Mouse (Mus musculus): ENCODE results near the gene Kmt5b.
A peak's percentile ranks its signal among the peaks of the same experiment; 100 is the strongest.

Kmt5b gene

GRCm38 (mm10) chr19:3768697-3769383, 1.6 kb downstream of the Kmt5b start:
- DNase-seq (ENCODE audit: low read depth, low spot score), result peak; percentile 94

- DNase-seq (ENCODE audit: low read depth, low spot score), result no peak
These were observed 2.3 kb downstream of the Kmt5b start for GRCm38 (mm10) chr19:3769533-3769932.

GRCm38 (mm10) chr19:3774159-3774558, 6.9 kb downstream of the Kmt5b start:
- peak; percentile 46 for DNase-seq (ENCODE audit: low read depth, low spot score)

- no peak for DNase-seq (ENCODE audit: low read depth, low spot score)
These were observed 11.5 kb downstream of the Kmt5b start for GRCm38 (mm10) chr19:3778713-3779112.

- DNase-seq (ENCODE audit: low read depth, low spot score), result peak; percentile 15
These were observed 22.9 kb downstream of the Kmt5b start for GRCm38 (mm10) chr19:3790077-3790476.

- no peak for DNase-seq (ENCODE audit: low read depth, low spot score)
These were observed 38.3 kb downstream of the Kmt5b start for GRCm38 (mm10) chr19:3805526-3805925.

- DNase-seq (ENCODE audit: low read depth, low spot score), result no peak
These were observed 43.5 kb downstream of the Kmt5b start for GRCm38 (mm10) chr19:3810536-3811233.

GRCm38 (mm10) chr19:3814461-3814860, 47.2 kb downstream of the Kmt5b start:
- DNase-seq (ENCODE audit: low read depth, low spot score), result no peak

GRCm38 (mm10) chr19:3815824-3816223, 48.6 kb downstream of the Kmt5b start:
- DNase-seq (ENCODE audit: low read depth, low spot score), result no peak

GRCm38 (mm10) chr19:3819080-3819479, 51.9 kb downstream of the Kmt5b start:
- no peak for DNase-seq (ENCODE audit: low read depth, low spot score)

- no peak for DNase-seq (ENCODE audit: low read depth, low spot score)
These were observed 52.8 kb downstream of the Kmt5b start for GRCm38 (mm10) chr19:3819899-3820444.

GRCm38 (mm10) chr19:3825044-3825443, 57.8 kb downstream of the Kmt5b start:
- DNase-seq (ENCODE audit: low read depth, low spot score), result no peak

- DNase-seq (ENCODE audit: low read depth, low spot score), result no peak
These were observed 62.6 kb downstream of the Kmt5b start for GRCm38 (mm10) chr19:3829863-3830262.

- DNase-seq (ENCODE audit: low read depth, low spot score), result no peak
These were observed 64.5 kb downstream of the Kmt5b start for GRCm38 (mm10) chr19:3831716-3832115.

- peak; percentile 50 for DNase-seq (ENCODE audit: low read depth, low spot score)
These were observed 65.7 kb downstream of the Kmt5b start for GRCm38 (mm10) chr19:3832851-3833353.

GRCm38 (mm10) chr19:3834301-3834700, 67.1 kb downstream of the Kmt5b start:
- DNase-seq (ENCODE audit: low read depth, low spot score), result no peak

GRCm38 (mm10) chr19:3836791-3837190, 69.6 kb downstream of the Kmt5b start:
- no peak for DNase-seq (ENCODE audit: low read depth, low spot score)

GRCm38 (mm10) chr19:3838931-3839330, 71.7 kb downstream of the Kmt5b start:
- DNase-seq (ENCODE audit: low read depth, low spot score), result no peak

- DNase-seq (ENCODE audit: low read depth, low spot score), result no peak
These were observed 72.5 kb downstream of the Kmt5b start for GRCm38 (mm10) chr19:3839686-3840085.

- DNase-seq (ENCODE audit: low read depth, low spot score), result peak; percentile 49
These were observed 73.0 kb downstream of the Kmt5b start for GRCm38 (mm10) chr19:3840214-3840651.

- DNase-seq (ENCODE audit: low read depth, low spot score), result no peak
These were observed 73.5 kb downstream of the Kmt5b start for GRCm38 (mm10) chr19:3840685-3841084.

- no peak for DNase-seq (ENCODE audit: low read depth, low spot score)
These were observed 75.3 kb downstream of the Kmt5b start for GRCm38 (mm10) chr19:3842359-3843148.

Measured in A20 (cell line).